Mouse (Mus musculus) heart, adult 11 months (tissue): ENCODE data around the gene Dact3.

Source experiments
- DNase-seq: peaks from one replicate; pipeline ENCODE4 v3.0.0; 2022

Dact3 gene

GRCm38 (mm10) chr7:16893612-16894011 lies 18.5 kb downstream of the Dact3 start:
- peak; percentile 90 for DNase-seq

- DNase-seq = no peak
Observed at GRCm38 (mm10) chr7:16894279-16894678, 19.2 kb downstream of the Dact3 start.

GRCm38 (mm10) chr7:16895000-16895399 lies 19.9 kb downstream of the Dact3 start:
- DNase-seq = peak; percentile 97

GRCm38 (mm10) chr7:16895511-16895910 lies 20.4 kb downstream of the Dact3 start:
- DNase-seq = peak; percentile 96

- peak; percentile 95 for DNase-seq
Observed at GRCm38 (mm10) chr7:16900526-16900925, 25.4 kb downstream of the Dact3 start.

- DNase-seq = peak; percentile 92
Observed at GRCm38 (mm10) chr7:16903439-16903955, 28.4 kb downstream of the Dact3 start.

- DNase-seq = peak; percentile 95
Observed at GRCm38 (mm10) chr7:16904120-16904675, 29.1 kb downstream of the Dact3 start.

GRCm38 (mm10) chr7:16905491-16906021 lies 30.4 kb downstream of the Dact3 start:
- peak; percentile 98 for DNase-seq

GRCm38 (mm10) chr7:16906281-16906680 lies 31.2 kb downstream of the Dact3 start, which contains the start of gene Ptgir:
Gene Ptgir (plus strand): TSS chr7:16906490.
- DNase-seq = peak; percentile 99

GRCm38 (mm10) chr7:16906889-16907559 lies 31.9 kb downstream of the Dact3 start:
- peak; percentile 95 for DNase-seq

- no peak for DNase-seq
Observed at GRCm38 (mm10) chr7:16907842-16908241, 32.7 kb downstream of the Dact3 start.

- DNase-seq = no peak
Observed at GRCm38 (mm10) chr7:16908367-16908766, 33.2 kb downstream of the Dact3 start.

- no peak for DNase-seq
Observed at GRCm38 (mm10) chr7:16908859-16909258, 33.7 kb downstream of the Dact3 start.

- DNase-seq = peak; percentile 95
Observed at GRCm38 (mm10) chr7:16909909-16910308, 34.8 kb downstream of the Dact3 start.

GRCm38 (mm10) chr7:16911904-16912303 lies 36.8 kb downstream of the Dact3 start:
- DNase-seq = no peak

GRCm38 (mm10) chr7:16912360-16912759 lies 37.2 kb downstream of the Dact3 start:
- peak; percentile 98 for DNase-seq

GRCm38 (mm10) chr7:16913806-16914452 lies 38.8 kb downstream of the Dact3 start:
- peak; percentile 97 for DNase-seq

GRCm38 (mm10) chr7:16914453-16915343 lies 39.6 kb downstream of the Dact3 start:
- DNase-seq = peak; percentile 93

GRCm38 (mm10) chr7:16915461-16916340 lies 40.6 kb downstream of the Dact3 start:
- peak; percentile 92 for DNase-seq

- DNase-seq = peak; percentile 96
Observed at GRCm38 (mm10) chr7:16916342-16917265, 41.5 kb downstream of the Dact3 start.
